8 mouse cellular contexts compared by ENCODE assay signal in the genomic region with DNA sequence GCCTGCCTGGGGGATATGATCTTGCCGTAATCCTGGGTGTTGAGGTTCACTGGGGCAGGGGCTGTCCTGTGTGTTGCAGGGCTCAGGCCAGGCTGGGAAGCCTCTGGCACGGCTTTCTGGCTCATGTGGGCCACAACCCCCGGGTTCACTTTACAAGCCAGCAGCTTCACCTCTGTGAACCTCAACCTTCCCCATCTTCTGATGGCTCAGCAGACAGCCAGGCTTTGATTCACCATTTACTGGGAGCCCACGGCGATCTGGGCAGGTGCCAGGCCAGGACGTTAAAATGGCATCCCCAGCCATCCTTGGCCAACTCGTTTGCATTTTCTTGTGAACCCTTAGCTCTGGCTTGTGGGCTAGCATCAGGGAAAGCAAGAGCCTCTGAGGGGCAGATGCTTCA. TPM values are rescaled to one million over a fixed set of nuclear protein-coding genes. Genes with fewer than 3 reads are reported as not detected.
DNase-seq lines count a peak whose midpoint lies in the region; ATAC-seq and TF ChIP-seq lines count a peak whose summit lies in the region.
"Had no signal": no experiment of that assay in that cellular context is flagged by ENCODE, and none has a peak within 500 bp of the region (broad histone marks: within the 10 kb centered on the region; RNA-seq: fewer than 3 reads in every experiment).

No protein-coding gene starts in this region.

- no peak for TF ChIP-seq EP300 in CH12.LX (IDR thresholded peaks at IDR 0.05; ENCODE audit: low read length)

- no peak overlapping the region for H3K27ac ChIP-seq in CH12.LX (ENCODE audit: insufficient read depth, low read depth)
- H3K27ac ChIP-seq in hindbrain, embryonic 13.5 days = no peak overlapping the region
- H3K27ac ChIP-seq in liver, embryonic 13.5 days = no peak overlapping the region
- H3K27ac ChIP-seq: macrophage had no signal

- TF ChIP-seq CTCF in CH12.LX (conservative IDR thresholded peaks at IDR 0.05 in 1 of 2, IDR thresholded peaks at IDR 0.05 in 1 of 2; ENCODE audit: low read depth in 2 of 2, low read length in 2 of 2) = no peak

- H3K9me3 ChIP-seq in CH12.LX (replicated peaks; ENCODE audit: low read length) = peaks cover 5% of the 10 kb centered on the region
- H3K9me3 ChIP-seq in hindbrain, embryonic 13.5 days = no peaks in the 10 kb centered on the region
- H3K9me3 ChIP-seq in liver, embryonic 13.5 days (replicated peaks) = no peaks in the 10 kb centered on the region

- H3K9ac ChIP-seq in CH12.LX (ENCODE audit: insufficient read depth, low read depth) = no peak overlapping the region
- peak overlapping the region; percentile 66 for H3K9ac ChIP-seq in hindbrain, embryonic 13.5 days
- H3K9ac ChIP-seq in liver, embryonic 13.5 days = no peak overlapping the region

- dilution Hi-C loops in CH12.LX (cut with MboI; ENCODE audit: extremely low pct_ligation_motif_present, extremely low pct_unique_long_range_greater_than_20kb, low sequenced_read_pairs) = no loop called here

- WGBS in hindbrain, embryonic 13.5 days = 26% methylated on average over 7 of the region's 7 CpGs
- 23% methylated on average over 7 of the region's 7 CpGs for WGBS in liver, embryonic 13.5 days (ENCODE audit: insufficient replicate concordance)

- in situ Hi-C loops in CH12.LX (cut with MboI; ENCODE audit: low pct_ligation_motif_present, low pct_unique_long_range_greater_than_20kb, low sequenced_read_pairs) = loop anchor here (25.0 kb wide), 1 partner anchor 407 kb away; no protein-coding TSS in a partner anchor

- DNase-seq in 3T3-L1 (ENCODE audit: low read depth, low spot score) (peak; percentile 44), CH12.LX (ENCODE audit: extremely low read depth) (no peak)
- DNase-seq in liver, embryonic 13.5 days = no peak
- no peak for DNase-seq in urinary bladder, adult 18-20 months (ENCODE audit: low spot score in 2 of 2)
- no peak for DNase-seq in left cerebral cortex, adult 9 months (ENCODE audit: low spot score in 2 of 2)
- DNase-seq in urinary bladder, postnatal 25 days (ENCODE audit: low spot score) = no peak

- peaks cover 0 to 16% of the 10 kb centered on the region in 2 experiments for H3K36me3 ChIP-seq in CH12.LX (replicated peaks in 1 of 2; ENCODE audit: control insufficient read depth in 1 of 2, insufficient read depth in 1 of 2, low read length in 1 of 2)
- no peaks in the 10 kb centered on the region for H3K36me3 ChIP-seq in hindbrain, embryonic 13.5 days
- no peaks in the 10 kb centered on the region for H3K36me3 ChIP-seq in liver, embryonic 13.5 days

- ATAC-seq in hindbrain, embryonic 13.5 days (ENCODE audit: low FRiP score) = no peak
- ATAC-seq in liver, embryonic 13.5 days (ENCODE audit: low read depth) = no peak

- H3K4me1 ChIP-seq in CH12.LX (ENCODE audit: control insufficient read depth in 1 of 2, insufficient read depth in 2 of 2) = peaks cover 17 to 66% of the 10 kb centered on the region in 2 experiments
- peaks cover 15% of the 10 kb centered on the region for H3K4me1 ChIP-seq in hindbrain, embryonic 13.5 days (replicated peaks)
- peaks cover 47% of the 10 kb centered on the region for H3K4me1 ChIP-seq in liver, embryonic 13.5 days (replicated peaks)

- peak overlapping the region in 2 of 3 experiments; percentile 61 to 62 for H3K4me3 ChIP-seq in CH12.LX (replicated peaks in 1 of 3; ENCODE audit: low read depth in 2 of 3, low read length in 2 of 3, poor library complexity in 1 of 3)
- H3K4me3 ChIP-seq in hindbrain, embryonic 13.5 days = peak overlapping the region; percentile 44
- H3K4me3 ChIP-seq in liver, embryonic 13.5 days (replicated peaks) = peak overlapping the region; percentile 62

- TF ChIP-seq POLR2A in CH12.LX (IDR thresholded peaks at IDR 0.05; ENCODE audit: low read depth, low read length) = no peak

- H3K4me2 ChIP-seq in CH12.LX (ENCODE audit: insufficient read depth, low read depth, poor library complexity, severe bottlenecking) = peak overlapping the region; percentile 80
- peak overlapping the region; percentile 86 for H3K4me2 ChIP-seq in hindbrain, embryonic 13.5 days
- peak overlapping the region; percentile 79 for H3K4me2 ChIP-seq in liver, embryonic 13.5 days

- no peaks in the 10 kb centered on the region for H3K27me3 ChIP-seq in CH12.LX (replicated peaks)
- peaks cover 72% of the 10 kb centered on the region for H3K27me3 ChIP-seq in hindbrain, embryonic 13.5 days
- H3K27me3 ChIP-seq in liver, embryonic 13.5 days = peaks cover 22% of the 10 kb centered on the region

- no peaks in the 10 kb centered on the region for H3K79me2 ChIP-seq in CH12.LX (replicated peaks; ENCODE audit: control insufficient read depth, extremely low read depth, insufficient read depth, poor library complexity, severe bottlenecking)

- TF ChIP-seq RAD21 in CH12.LX (IDR thresholded peaks at IDR 0.05; ENCODE audit: low read depth, low read length) = no peak

TF ChIP-seq in CH12.LX, 34 proteins besides CTCF, POLR2A, EP300 and RAD21:
- TF ChIP-seq ZKSCAN1 (IDR thresholded peaks at IDR 0.05; ENCODE audit: borderline replicate concordance, low read depth, low read length) = no peak
- no peak for TF ChIP-seq USF2 (conservative IDR thresholded peaks at IDR 0.05; ENCODE audit: low read depth, low read length)
- TF ChIP-seq JUN (IDR thresholded peaks at IDR 0.05; ENCODE audit: insufficient read depth, low read depth, low read length) = no peak
- TF ChIP-seq ETS1 (conservative IDR thresholded peaks at IDR 0.05; ENCODE audit: low read depth, low read length) = no peak
- no peak for TF ChIP-seq TCF12 (IDR thresholded peaks at IDR 0.05; ENCODE audit: low read depth, low read length)
- TF ChIP-seq ELF1 (IDR thresholded peaks at IDR 0.05; ENCODE audit: low read depth, low read length) = no peak
- no peak for TF ChIP-seq HCFC1 (IDR thresholded peaks at IDR 0.05; ENCODE audit: low read depth, low read length)
- no peak for TF ChIP-seq MEF2A (IDR thresholded peaks at IDR 0.05; ENCODE audit: borderline replicate concordance, low read depth, low read length)
- TF ChIP-seq E2F4 (IDR thresholded peaks at IDR 0.05; ENCODE audit: insufficient replicate concordance, low read depth, low read length) = no peak
- no peak for TF ChIP-seq MYC (IDR thresholded peaks at IDR 0.05; ENCODE audit: low read depth, low read length)
- TF ChIP-seq IRF4 (IDR thresholded peaks at IDR 0.05; ENCODE audit: low read depth, low read length) = no peak
- no peak for TF ChIP-seq KAT2A (IDR thresholded peaks at IDR 0.05; ENCODE audit: insufficient replicate concordance, low read length)
- no peak for TF ChIP-seq POLR2AphosphoS2 (IDR thresholded peaks at IDR 0.05; ENCODE audit: low read depth, low read length)

RNA-seq across cellular contexts. Expression of a gene that starts 0.5 kb away (rescaled TPM):
- total RNA-seq in CH12.LX (2012; rRNA removed) (45.1 and 64.4 TPM in 2 replicates), CH12.LX (2014; rRNA removed) (87.8 and 97.4 TPM in 2 replicates)
- 204 and 211 TPM in 2 replicates for polyA plus RNA-seq in CH12.LX (2012; ENCODE audit: insufficient read length, low read depth)
- 8.0 TPM in 2 replicates for polyA plus RNA-seq in hindbrain, embryonic 13.5 days (2015; fragmentation: Nextera tagmentation; extraction: Ambion mirVana)
- polyA plus RNA-seq in liver, embryonic 13.5 days (2015; fragmentation: Nextera tagmentation; extraction: Ambion mirVana) = 75.3 and 87.1 TPM in 2 replicates
